Mouse (Mus musculus) myocyte (in vitro differentiated cells): ENCODE measurements around the gene Zdhhc13.

Source experiments
- POLR2A ChIP-seq: IDR thresholded peaks from one replicate; pipeline ENCODE4 v1.6.1; 2011; ENCODE audit warnings: low read depth, mild to moderate bottlenecking, control low read depth, moderate library complexity; ENCODE audit not compliant: insufficient read length
- TCF12 ChIP-seq: IDR thresholded peaks from one replicate; pipeline ENCODE4 v1.6.1; 2011; ENCODE audit warnings: mild to moderate bottlenecking, control low read depth; ENCODE audit not compliant: poor library complexity, insufficient read depth, severe bottlenecking

DNA sequence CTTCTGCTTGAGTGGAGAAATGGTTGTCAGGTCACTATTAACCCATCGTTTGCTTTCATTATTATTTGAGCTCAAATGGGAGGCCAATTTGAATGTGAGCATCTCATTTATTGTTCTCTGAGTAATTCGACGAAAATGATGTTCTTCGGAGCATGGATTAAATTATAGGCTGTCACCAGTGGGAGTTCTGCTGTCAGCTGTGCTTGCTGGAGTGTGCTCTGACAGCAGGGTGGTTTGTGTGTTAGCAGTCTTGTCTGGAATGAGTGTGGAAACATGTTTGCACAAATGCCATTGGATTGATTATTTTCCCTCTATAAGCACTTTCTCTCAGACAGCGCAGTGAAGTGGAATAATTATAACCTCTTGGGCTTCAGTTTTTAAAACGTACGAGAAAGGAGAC is 14.6 kb downstream of the Zdhhc13 start:
- TF ChIP-seq TCF12 (no peak), POLR2A (no peak)
